Mouse (Mus musculus) embryonic facial prominence, embryonic 10.5 days (tissue): ENCODE measurements around the gene Stim1. TPM values are rescaled to one million over a fixed set of nuclear protein-coding genes. Genes with fewer than 3 reads are reported as not detected.
"Not testable (repeated sequence)": the region's sequence is repeated elsewhere in the genome, so short reads cannot be mapped to it uniquely, and the experiment has no call there.

Source experiments
- DNase-seq: peaks from one replicate; pipeline ENCODE4 v3.0.0-alpha.2; 2017; ENCODE audit warnings: low spot score
- H3K27ac ChIP-seq: fragments of 300-500 bp; sonication (generic); replicated peaks from 2 replicates; pipeline ENCODE4 v1.5.1; 2016; ENCODE audit warnings: mild to moderate bottlenecking
- H3K27me3 ChIP-seq: fragments of 300-500 bp; sonication (generic); replicated peaks from 2 replicates; pipeline ENCODE4 v1.6.1; 2016; ENCODE audit warnings: low read depth, mild to moderate bottlenecking; ENCODE audit not compliant: poor library complexity, severe bottlenecking
- H3K36me3 ChIP-seq: fragments of 300-500 bp; sonication (generic); replicated peaks from 2 replicates; pipeline ENCODE4 v1.6.1; 2016; ENCODE audit warnings: mild to moderate bottlenecking, moderate library complexity
- H3K4me1 ChIP-seq: fragments of 300-500 bp; sonication (generic); 2 replicates; pipeline ENCODE4 v1.6.1; 2016
- H3K4me3 ChIP-seq: fragments of 300-500 bp; sonication (generic); 2 replicates; pipeline ENCODE4 v1.5.1; 2016; ENCODE audit warnings: mild to moderate bottlenecking, moderate library complexity
- H3K9me3 ChIP-seq: fragments of 300-500 bp; sonication (generic); 2 replicates; pipeline ENCODE4 v1.6.1; 2016; ENCODE audit warnings: mild to moderate bottlenecking
- WGBS: fragments of 180-500 bp; shearing (Covaris S2); methylation state at CpG from one replicate; pipeline ENCODE4 v1.1.7; 2016; 5-methylcytosine and 5-hydroxymethylcytosine counted together
- polyA plus RNA-seq: library from polyadenylated mRNA; unstranded; fragments of >200 nt; fragmentation: Nextera tagmentation; extraction: Ambion mirVana; gene quantifications from 2 replicates; pipeline ENCODE4 v1.2.1, GENCODE M21; 2016

Gene Stim1
- polyA plus RNA-seq, 1 experiment from 2014 or later: 14.6 TPM

DNA sequence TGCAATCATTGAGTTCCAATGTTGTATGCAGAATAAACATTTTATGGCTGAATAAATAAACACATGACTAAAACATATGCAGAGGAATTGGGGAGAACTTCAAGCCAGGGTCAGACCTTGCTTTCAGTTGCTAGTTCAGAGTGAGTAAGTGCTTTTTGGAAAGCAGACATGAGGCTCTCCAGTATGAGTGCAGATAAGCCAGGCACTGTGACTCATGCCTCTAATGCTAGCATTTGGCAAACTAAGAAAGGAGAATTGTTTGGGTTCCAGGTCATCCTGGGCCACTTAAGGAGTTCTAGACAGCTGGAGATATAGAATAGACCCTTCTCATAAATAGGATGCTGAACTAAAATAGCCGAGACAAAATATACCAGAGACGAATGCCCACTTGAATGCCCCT lies 216.1 kb downstream of the Stim1 start:
- WGBS: 92% methylated on average over 2 of the region's 2 CpGs
- H3K4me1 ChIP-seq: no peaks in the 10 kb centered on the region
- H3K27me3 ChIP-seq: no peaks in the 10 kb centered on the region
- no peak for DNase-seq
- no peaks in the 10 kb centered on the region for H3K36me3 ChIP-seq
- H3K27ac ChIP-seq: no peak overlapping the region
- no peak overlapping the region for H3K4me3 ChIP-seq
- no peaks in the 10 kb centered on the region for H3K9me3 ChIP-seq

DNA sequence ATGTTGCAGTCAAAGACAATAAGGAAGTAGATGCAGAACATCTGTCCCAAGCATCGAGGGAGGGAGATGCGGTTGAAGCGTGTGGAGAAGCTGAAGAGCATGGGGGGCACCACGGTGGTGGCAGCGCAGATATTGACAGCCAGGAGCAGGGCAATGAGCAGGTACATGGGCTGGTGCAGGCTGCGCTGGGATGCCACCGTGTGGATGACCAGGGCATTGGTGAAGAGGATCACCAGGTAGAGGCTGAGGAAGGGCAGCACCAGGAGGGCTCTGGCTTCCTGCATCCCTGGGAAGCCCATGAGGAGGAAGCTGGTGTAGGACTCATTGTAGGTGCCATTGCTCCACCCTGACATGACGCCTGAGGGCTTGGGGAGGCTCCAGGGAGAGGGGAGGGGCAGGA lies 217.2 kb downstream of the Stim1 start:
- not testable (repeated sequence) for H3K4me1 ChIP-seq, DNase-seq, H3K9me3 ChIP-seq, H3K36me3 ChIP-seq, H3K4me3 ChIP-seq, H3K27ac ChIP-seq, H3K27me3 ChIP-seq
- 61% methylated on average over 8 of the region's 8 CpGs for WGBS

DNA sequence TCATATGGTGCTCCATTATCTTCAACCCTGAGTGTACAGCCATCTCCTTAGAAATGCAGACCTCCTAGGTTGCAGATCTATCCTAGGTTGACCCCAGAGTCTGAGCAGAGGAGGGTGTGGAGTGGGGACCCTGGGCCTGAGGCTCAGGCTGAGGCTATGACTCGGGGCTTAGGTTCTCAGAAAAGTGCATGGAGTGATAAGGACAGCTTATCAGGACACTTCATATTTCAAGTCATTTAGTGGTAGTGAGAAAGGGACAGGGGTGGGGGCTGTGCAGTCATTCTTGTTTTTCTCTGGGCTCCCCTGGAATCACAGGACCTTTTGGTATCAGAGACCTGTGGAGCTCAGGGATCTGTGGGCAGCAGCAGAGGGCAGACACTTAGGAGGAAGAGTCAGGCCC lies 218.5 kb downstream of the Stim1 start:
- no peak for DNase-seq
- Histone ChIP-seq H3K36me3 (no peaks in the 10 kb centered on the region), H3K9me3 (no peaks in the 10 kb centered on the region), H3K4me1 (no peaks in the 10 kb centered on the region), H3K4me3 (no peak overlapping the region), H3K27ac (no peak overlapping the region), H3K27me3 (no peaks in the 10 kb centered on the region)
- WGBS: 74% methylated on average over 1 of the region's 1 CpGs

Other genes with a start within 250 kb of the Stim1 start
- gene Il18bp, start 249.1 kb upstream of the Stim1 start, polyA plus RNA-seq: 3.0 and 3.4 TPM in 2 replicates
- gene Rnf121, start 202.3 kb upstream of the Stim1 start, polyA plus RNA-seq: 28.4 and 30.9 TPM in 2 replicates
- 43.3 and 44.5 TPM in 2 replicates for gene Xndc1, start 202.3 kb upstream of the Stim1 start, polyA plus RNA-seq
- gene Xntrpc, start 202.1 kb upstream of the Stim1 start, polyA plus RNA-seq: 2.5 and 2.6 TPM in 2 replicates
- 0.17 TPM in 1 of 2 replicates, not detected in the other for gene Trpc2, start 184.7 kb upstream of the Stim1 start, polyA plus RNA-seq
- gene Art1, start 166.1 kb upstream of the Stim1 start, polyA plus RNA-seq: 1.1 TPM in 2 replicates
- gene Art5, start 158.3 kb upstream of the Stim1 start, polyA plus RNA-seq: 2.6 and 3.0 TPM in 2 replicates
- not detected in 2 replicates for gene Chrna10, start 151.0 kb upstream of the Stim1 start, polyA plus RNA-seq
- gene Nup98, start 57.6 kb upstream of the Stim1 start, polyA plus RNA-seq: 48.2 and 50.6 TPM in 2 replicates
- gene Pgap2, start 57.6 kb upstream of the Stim1 start, polyA plus RNA-seq: 61.3 and 62.4 TPM in 2 replicates
- 42.5 and 48.4 TPM in 2 replicates for gene Rhog, start 11.8 kb upstream of the Stim1 start, polyA plus RNA-seq
- 267 and 280 TPM in 2 replicates for gene Rrm1, start 173.9 kb downstream of the Stim1 start, polyA plus RNA-seq
- gene Olfr543, start 213.9 kb downstream of the Stim1 start, polyA plus RNA-seq: 0.55 and 0.58 TPM in 2 replicates
- 0.10 and 0.13 TPM in 2 replicates for gene Olfr544, start 220.5 kb downstream of the Stim1 start, polyA plus RNA-seq
- gene Olfr545, start 231.8 kb downstream of the Stim1 start, polyA plus RNA-seq: 0.05 and 0.24 TPM in 2 replicates